Mouse (Mus musculus) lung, adult 2 months (tissue): Measurements from ENCODE around the gene Tff3.

Experiments
- CTCF ChIP-seq: fragments of 200-500 bp; IDR thresholded peaks from 2 replicates; pipeline ENCODE4 v1.5.1; 2011; ENCODE audit warnings: mild to moderate bottlenecking, low read length, control low read depth; ENCODE audit not compliant: insufficient read depth
- POLR2A ChIP-seq: fragments of 200-500 bp; IDR thresholded peaks from 2 replicates; pipeline ENCODE4 v1.6.1; 2011; ENCODE audit warnings: low read depth, mild to moderate bottlenecking, control low read depth, low read length, borderline replicate concordance; ENCODE audit errors: extremely low read depth

DNA sequence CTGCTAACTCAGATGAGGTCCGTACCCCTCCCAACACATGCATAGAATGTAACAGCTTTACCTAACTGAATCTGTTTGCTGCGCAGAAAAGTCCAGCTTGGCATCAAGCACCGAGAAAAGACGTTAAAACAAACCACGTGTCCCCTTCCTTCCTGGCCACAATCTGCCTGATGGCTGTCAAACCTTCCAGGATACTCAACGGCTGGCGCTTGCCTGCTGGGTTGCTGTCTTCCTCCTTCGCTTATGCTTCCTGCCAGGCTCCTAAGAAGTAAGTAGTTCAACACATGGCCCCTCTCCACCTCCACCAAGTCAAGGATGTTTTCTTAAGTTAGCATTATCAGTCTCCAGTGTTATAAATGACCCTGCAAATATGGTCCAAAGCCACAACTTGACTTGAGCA lies 24.3 kb upstream of the Tff3 start:
- no peak for TF ChIP-seq POLR2A
- TF ChIP-seq CTCF = no peak
